Mouse (Mus musculus) intestine, embryonic 14.5 days (tissue): ENCODE measurements at regions not wholly inside any gene's neighbourhood (a gene's known extent, or its start where the extent isn't known, plus 50 kb on each side); places are given as distances from the start of the nearest gene placed in this dataset.

Experiments used
- ATAC-seq: fragments of 200-750 bp; cut with Nextera tagmentation; replicated peaks from 2 replicates; pipeline ENCODE4 v1.8.0; 2017; ENCODE audit warnings: low read depth, moderate number of reproducible peaks, moderate TSS enrichment, moderate library complexity; ENCODE audit not compliant: low FRiP score, low TSS enrichment
- DNase-seq: peaks from one replicate; pipeline ENCODE4 v3.0.0-alpha.2; 2018; ENCODE audit warnings: low spot score
- H3K27ac ChIP-seq: fragments of 300-500 bp; sonication (generic); 2 replicates; pipeline ENCODE4 v1.5.1; 2014; ENCODE audit warnings: low read depth, mild to moderate bottlenecking, control low read depth
- H3K27me3 ChIP-seq: fragments of 300-500 bp; sonication (generic); replicated peaks from 2 replicates; pipeline ENCODE4 v1.6.1; 2014; ENCODE audit warnings: low read length, control low read depth; ENCODE audit not compliant: control insufficient read depth, insufficient read depth
- H3K36me3 ChIP-seq: fragments of 300-500 bp; sonication (generic); 2 replicates; pipeline ENCODE4 v1.6.1; 2014; ENCODE audit warnings: low read length, control low read depth; ENCODE audit not compliant: control insufficient read depth, insufficient read depth
- H3K4me1 ChIP-seq: fragments of 300-500 bp; sonication (generic); replicated peaks from 2 replicates; pipeline ENCODE4 v1.6.1; 2014; ENCODE audit warnings: low read length, control low read depth, mixed read lengths; ENCODE audit not compliant: control insufficient read depth, insufficient read depth
- H3K4me2 ChIP-seq: fragments of 300-500 bp; sonication (generic); 2 replicates; pipeline ENCODE4 v1.6.1; 2014; ENCODE audit warnings: low read length
- H3K4me3 ChIP-seq: fragments of 300-500 bp; sonication (generic); 2 replicates; pipeline ENCODE4 v1.5.1; 2014; ENCODE audit warnings: low read depth, low read length, control low read depth, mixed read lengths
- H3K9ac ChIP-seq: fragments of 300-500 bp; sonication (generic); 2 replicates; pipeline ENCODE4 v1.6.1; 2014; ENCODE audit warnings: mild to moderate bottlenecking, low read length
- H3K9me3 ChIP-seq: fragments of 300-500 bp; sonication (generic); 2 replicates; pipeline ENCODE4 v1.6.1; 2016; ENCODE audit warnings: low read length, control low read depth; ENCODE audit not compliant: control insufficient read depth
- WGBS: fragments of 180-500 bp; shearing (Covaris S2); extraction: QIAGEN DNeasy Blood & Tissue Kit; methylation state at CpG from one replicate; pipeline ENCODE4 v1.1.7; 2014; 5-methylcytosine and 5-hydroxymethylcytosine counted together

GRCm38 (mm10) chr8:103270035-103270434 lies 484.6 kb upstream of the Cdh11 start:
- Histone ChIP-seq H3K4me3 (no peak overlapping the region), H3K9ac (no peak overlapping the region), H3K27ac (no peak overlapping the region), H3K4me2 (no peak overlapping the region), H3K27me3 (no peaks in the 10 kb centered on the region), H3K4me1 (peaks cover 7% of the 10 kb centered on the region; the same call in 1 of the 2 replicates), H3K36me3 (no peaks in the 10 kb centered on the region), H3K9me3 (no peaks in the 10 kb centered on the region)
- no peak for DNase-seq
- ATAC-seq, result no peak
- 60% methylated on average over 3 of the region's 3 CpGs for WGBS

GRCm38 (mm10) chr8:103270815-103271553 lies 485.5 kb upstream of the Cdh11 start:
- H3K27ac ChIP-seq, result no peak overlapping the region

GRCm38 (mm10) chr8:103272305-103273079 lies 487.1 kb upstream of the Cdh11 start:
- Histone ChIP-seq H3K4me1 (peaks cover 7% of the 10 kb centered on the region; the same call in 1 of the 2 replicates), H3K27ac (peak overlapping the region; percentile 36), H3K9me3 (no peaks in the 10 kb centered on the region), H3K9ac (no peak overlapping the region), H3K36me3 (no peaks in the 10 kb centered on the region), H3K4me3 (no peak overlapping the region), H3K4me2 (no peak overlapping the region), H3K27me3 (no peaks in the 10 kb centered on the region)
- ATAC-seq, result no peak
- no peak for DNase-seq
- 27% methylated on average over 5 of the region's 5 CpGs for WGBS

More at GRCm38 (mm10) chr8:103270815-103271553, 485.5 kb upstream of the Cdh11 start:
- DNase-seq, result no peak
- H3K4me1 ChIP-seq, result peaks cover 7% of the 10 kb centered on the region; the same call in 1 of the 2 replicates
- no peaks in the 10 kb centered on the region for H3K36me3 ChIP-seq
- WGBS, result 61% methylated on average over 9 of the region's 9 CpGs
- H3K27me3 ChIP-seq, result no peaks in the 10 kb centered on the region
- no peak overlapping the region for H3K4me2 ChIP-seq
- no peak overlapping the region for H3K4me3 ChIP-seq
- no peaks in the 10 kb centered on the region for H3K9me3 ChIP-seq
- no peak for ATAC-seq
- H3K9ac ChIP-seq, result no peak overlapping the region

GRCm38 (mm10) chr8:103273476-103273875 lies 488.0 kb upstream of the Cdh11 start:
- Histone ChIP-seq H3K4me2 (no peak overlapping the region), H3K4me1 (peaks cover 7% of the 10 kb centered on the region; the same call in 1 of the 2 replicates), H3K27me3 (no peaks in the 10 kb centered on the region), H3K9me3 (no peaks in the 10 kb centered on the region), H3K36me3 (no peaks in the 10 kb centered on the region), H3K9ac (no peak overlapping the region), H3K27ac (no peak overlapping the region), H3K4me3 (no peak overlapping the region)
- DNase-seq (no peak), ATAC-seq (no peak)
- WGBS, result 87% methylated on average over 2 of the region's 2 CpGs

GRCm38 (mm10) chr8:103281801-103282200 lies 496.4 kb upstream of the Cdh11 start:
- WGBS, result 25% methylated on average over 1 of the region's 1 CpGs
- Histone ChIP-seq H3K4me3 (no peak overlapping the region), H3K27me3 (no peaks in the 10 kb centered on the region), H3K27ac (no peak overlapping the region), H3K9ac (no peak overlapping the region), H3K4me2 (no peak overlapping the region), H3K4me1 (no peaks in the 10 kb centered on the region), H3K36me3 (no peaks in the 10 kb centered on the region), H3K9me3 (no peaks in the 10 kb centered on the region)
- ATAC-seq, result no peak
- no peak for DNase-seq

- DNase-seq, result no peak
Observed at GRCm38 (mm10) chr8:103288561-103288974, 503.1 kb upstream of the Cdh11 start.

GRCm38 (mm10) chr8:103292896-103293295 lies 507.5 kb upstream of the Cdh11 start:
- Histone ChIP-seq H3K4me3 (no peak overlapping the region), H3K36me3 (no peaks in the 10 kb centered on the region), H3K9me3 (no peaks in the 10 kb centered on the region), H3K4me2 (no peak overlapping the region), H3K9ac (no peak overlapping the region), H3K27ac (no peak overlapping the region), H3K27me3 (no peaks in the 10 kb centered on the region), H3K4me1 (no peaks in the 10 kb centered on the region; the same call in 1 of the 2 replicates)
- WGBS, result 62% methylated on average over 2 of the region's 2 CpGs
- ATAC-seq (no peak), DNase-seq (no peak)

More at GRCm38 (mm10) chr8:103288561-103288974, 503.1 kb upstream of the Cdh11 start:
- Histone ChIP-seq H3K9ac (no peak overlapping the region), H3K4me3 (no peak overlapping the region), H3K4me2 (no peak overlapping the region), H3K27ac (no peak overlapping the region), H3K4me1 (no peaks in the 10 kb centered on the region; the same call in 1 of the 2 replicates), H3K27me3 (no peaks in the 10 kb centered on the region), H3K9me3 (no peaks in the 10 kb centered on the region), H3K36me3 (no peaks in the 10 kb centered on the region)
- ATAC-seq, result no peak
- WGBS, result 73% methylated on average over 12 of the region's 12 CpGs

- Histone ChIP-seq H3K36me3 (no peaks in the 10 kb centered on the region), H3K27me3 (no peaks in the 10 kb centered on the region), H3K4me2 (no peak overlapping the region), H3K9me3 (no peaks in the 10 kb centered on the region), H3K4me3 (no peak overlapping the region), H3K4me1 (no peaks in the 10 kb centered on the region), H3K27ac (no peak overlapping the region), H3K9ac (no peak overlapping the region)
- ATAC-seq, result no peak
- WGBS, result 45% methylated on average over 1 of the region's 1 CpGs
- no peak for DNase-seq
Observed at GRCm38 (mm10) chr8:103306476-103307183, 521.2 kb upstream of the Cdh11 start.
